Mouse (Mus musculus) urinary bladder, postnatal 10 days (tissue): ENCODE results near the gene Prrt2.
A peak's percentile ranks its signal among the peaks of the same experiment; 100 is the strongest.

Experiments used
- DNase-seq: peaks from one replicate; pipeline ENCODE4 v3.0.0; 2022; ENCODE audit warnings: low spot score

The Prrt2 gene

DNA sequence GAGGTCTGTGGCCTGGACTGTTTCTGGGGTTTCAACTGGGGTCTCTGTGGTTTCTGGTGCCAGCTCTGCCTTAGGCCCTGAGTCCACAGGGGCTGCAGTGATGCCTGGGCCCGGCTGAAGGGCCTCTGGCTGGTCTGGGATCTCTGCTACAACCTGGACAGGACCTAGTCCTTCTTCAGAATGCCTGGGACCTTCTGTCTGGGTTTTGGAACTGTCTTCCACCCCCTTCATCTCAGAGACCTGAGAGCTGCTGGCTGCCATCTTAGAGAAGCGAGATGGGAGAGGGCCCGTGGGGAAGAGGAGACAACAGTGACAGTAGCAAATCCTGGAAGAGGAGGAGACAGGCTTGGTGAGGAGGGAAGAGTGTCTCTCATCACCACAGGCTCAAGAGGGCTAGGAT, 980 bp downstream of the Prrt2 start:
- no peak for DNase-seq

DNA sequence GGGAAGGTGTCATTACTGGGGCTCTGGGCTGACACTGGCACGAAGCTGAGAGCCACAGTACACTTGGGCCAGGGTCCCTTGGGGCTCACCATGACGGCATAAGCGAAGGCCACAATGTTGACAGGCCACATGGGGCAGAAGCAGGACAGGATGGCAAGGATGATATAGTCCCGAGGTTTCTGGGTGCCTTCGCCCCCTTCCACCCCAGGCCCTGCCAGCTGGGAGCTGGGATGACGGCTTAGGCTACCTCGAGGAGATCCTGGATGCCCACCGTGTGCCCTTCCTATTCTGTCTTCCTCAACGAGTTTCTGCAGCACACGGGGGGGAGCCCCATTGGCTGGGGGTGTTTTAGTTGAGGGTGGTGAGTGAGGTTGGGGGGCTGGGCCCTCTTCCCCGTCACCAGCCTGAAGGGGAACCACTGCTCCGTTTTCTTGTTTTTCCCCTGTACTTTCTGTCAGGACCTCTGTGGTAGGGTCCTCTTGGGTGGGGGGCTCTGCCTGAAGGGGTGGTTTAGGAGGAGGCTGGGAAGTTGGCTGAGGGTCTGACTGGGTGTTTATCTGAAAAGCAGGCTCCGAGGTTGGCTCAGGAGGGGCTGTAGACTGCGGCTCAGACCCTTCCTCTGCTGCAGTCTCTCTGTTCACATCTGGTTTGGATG, 1.6 kb downstream of the Prrt2 start:
- no peak for DNase-seq

DNA sequence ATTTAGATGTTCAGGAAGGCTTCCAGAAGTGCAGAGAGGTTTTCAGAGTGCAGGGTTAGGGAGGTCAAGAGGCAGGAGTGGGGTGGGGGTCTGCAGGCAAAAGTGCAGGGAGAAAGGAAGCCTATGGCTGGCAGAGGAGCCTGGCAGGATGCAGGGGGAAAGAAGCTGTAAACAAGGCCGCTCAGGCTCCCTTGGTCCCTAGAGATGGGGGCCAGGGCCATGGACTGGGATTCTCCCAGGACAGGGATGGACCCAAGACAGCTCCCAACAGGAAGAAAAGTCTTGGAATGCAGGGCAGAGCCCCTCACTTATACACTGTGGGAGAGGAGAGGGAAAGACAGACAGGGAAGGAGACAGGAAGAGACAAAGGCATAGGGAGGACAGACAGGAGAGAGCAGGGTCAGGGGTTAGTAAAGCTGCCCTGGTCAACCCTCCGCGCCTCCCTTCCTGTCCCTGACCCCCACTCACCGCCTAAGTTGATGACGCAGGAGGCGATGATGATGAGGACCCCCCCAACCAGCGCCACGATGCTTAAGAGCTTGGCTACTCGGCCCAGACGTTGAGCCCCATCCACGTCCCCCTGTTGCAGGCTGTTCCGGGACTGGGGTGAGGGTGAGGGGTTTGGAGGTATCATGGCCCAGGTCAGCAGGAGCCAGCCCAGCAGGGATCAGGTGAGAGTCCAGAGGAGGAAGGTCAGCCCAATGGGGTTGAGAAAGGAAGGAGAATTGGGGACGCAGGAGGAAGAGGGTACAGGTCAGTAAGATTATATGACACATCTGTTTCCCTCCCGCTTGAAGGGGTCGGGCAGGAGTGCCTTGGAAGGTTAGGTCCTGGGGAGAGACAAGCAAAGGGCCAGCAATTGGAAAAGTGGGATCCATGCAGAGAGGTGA, 2.4 kb downstream of the Prrt2 start:
- DNase-seq: no peak

DNA sequence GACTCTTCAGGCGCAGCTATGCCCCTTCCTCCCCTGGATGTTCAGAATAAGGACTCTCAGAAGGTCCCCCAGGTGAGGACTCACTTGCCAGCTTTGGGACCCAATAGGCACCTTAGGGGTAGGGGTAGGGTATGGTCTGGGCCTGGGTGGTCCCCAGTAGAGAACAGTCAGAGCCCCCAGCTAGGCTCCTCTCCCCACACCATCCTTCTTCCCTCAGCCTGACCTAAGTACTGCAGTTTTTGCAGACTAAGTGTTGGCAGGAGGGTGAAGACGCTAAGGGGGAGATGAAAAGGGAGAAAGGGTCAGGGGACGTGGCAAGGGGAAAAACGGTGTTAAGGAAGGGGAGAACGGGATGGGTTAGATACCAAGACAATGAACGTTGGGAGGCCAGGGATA, 3.1 kb downstream of the Prrt2 start:
- DNase-seq: no peak

DNA sequence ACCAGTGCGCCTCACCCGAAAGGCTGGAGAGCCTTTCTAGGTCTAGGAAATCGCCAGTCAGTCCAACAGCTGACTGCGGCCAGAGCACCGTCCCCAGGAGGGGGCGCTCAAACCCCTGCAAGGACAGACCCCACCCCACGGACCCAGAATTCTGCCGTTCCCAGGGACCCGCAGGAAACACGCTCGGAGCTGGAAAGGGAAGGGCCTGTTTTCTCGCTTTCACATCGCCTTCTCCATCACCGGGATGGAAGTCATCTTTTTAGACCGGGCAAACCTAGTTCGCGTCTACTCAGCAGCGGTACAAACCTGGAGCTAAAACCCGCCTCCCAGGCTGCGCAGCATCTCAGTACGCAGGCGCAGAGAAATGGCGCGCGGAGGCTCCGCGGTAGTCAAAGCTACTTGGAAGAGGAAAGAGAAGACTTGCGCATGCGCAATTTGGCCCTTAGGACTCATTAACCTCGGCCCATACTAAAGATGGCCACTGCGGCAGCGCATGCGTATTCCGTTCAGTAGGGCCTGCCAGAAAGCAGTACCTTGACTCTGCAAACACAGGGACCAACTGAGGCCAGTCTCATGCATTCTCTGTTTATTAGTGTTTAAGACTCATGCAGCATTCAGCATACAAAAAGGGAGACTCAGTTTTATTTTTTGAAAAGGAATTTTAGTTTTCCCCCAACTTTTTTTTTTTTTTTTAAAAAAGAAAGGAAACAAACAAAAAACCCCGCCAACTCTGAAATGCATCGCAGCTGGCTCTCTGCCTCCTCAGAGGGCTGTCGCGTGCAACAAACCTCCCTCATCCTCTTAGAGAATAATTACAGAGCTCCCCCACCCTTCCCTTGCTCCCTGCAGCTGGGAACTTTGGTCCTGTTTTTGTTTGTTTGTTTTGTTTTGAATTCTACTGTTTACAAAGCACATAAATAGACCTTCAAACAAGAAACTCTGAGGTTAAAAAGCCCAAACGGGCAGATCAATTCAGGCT, 3.8 kb downstream of the Prrt2 start, which contains the start of gene Pagr1a:
TSS of gene Pagr1a (minus strand) at position 382 of the 979 bp plus-strand sequence.
- peak; percentile 89 for DNase-seq

DNA sequence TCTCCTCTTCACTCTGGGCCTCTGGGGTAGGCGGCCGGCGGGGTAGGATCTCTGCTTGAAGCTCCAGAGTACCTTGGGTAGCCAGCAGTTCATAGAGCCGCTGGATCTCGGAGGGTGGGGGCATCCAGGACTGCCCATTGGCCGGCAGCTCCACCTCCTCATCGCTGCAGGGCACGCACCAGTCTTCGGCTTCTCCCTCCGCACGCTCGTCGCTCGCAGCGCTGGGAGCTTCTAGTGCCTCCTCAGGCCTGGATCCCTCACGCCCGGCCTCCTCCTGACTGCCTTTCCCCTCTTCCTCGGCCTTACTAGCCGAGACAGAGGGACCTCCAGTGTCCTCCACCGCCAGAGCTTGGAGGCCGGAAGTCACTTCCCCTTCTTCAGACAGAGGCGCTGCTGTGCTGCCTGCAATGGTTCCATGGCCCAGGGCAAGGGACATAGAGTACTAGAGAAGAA, 4.5 kb downstream of the Prrt2 start:
- no peak for DNase-seq

DNA sequence TGATC, 4.7 kb downstream of the Prrt2 start, which contains the start of gene Pagr1b:
TSS of gene Pagr1b (minus strand) at position 4 of the 5 bp plus-strand sequence.
- DNase-seq: no peak

DNA sequence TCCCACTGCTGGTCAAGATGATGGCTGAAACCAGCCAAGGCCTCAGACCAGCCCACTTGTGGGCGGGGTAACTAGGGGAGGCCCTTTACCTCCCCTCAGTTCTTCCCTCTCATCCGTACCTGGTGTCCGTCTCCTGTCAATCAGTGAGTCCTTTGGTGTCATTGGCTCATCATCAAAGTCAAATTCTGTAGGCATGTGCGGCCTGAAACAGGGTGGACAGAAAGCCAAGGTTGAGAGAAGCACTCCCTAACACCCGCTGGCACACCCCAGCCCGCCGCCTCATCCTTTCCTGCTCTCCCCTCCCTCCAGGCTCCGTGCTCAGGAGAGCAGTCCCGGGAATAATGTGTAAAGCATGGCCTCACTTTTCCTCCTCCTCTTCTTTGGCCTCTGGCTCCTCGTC, 4.9 kb downstream of the Prrt2 start:
- no peak for DNase-seq

DNA sequence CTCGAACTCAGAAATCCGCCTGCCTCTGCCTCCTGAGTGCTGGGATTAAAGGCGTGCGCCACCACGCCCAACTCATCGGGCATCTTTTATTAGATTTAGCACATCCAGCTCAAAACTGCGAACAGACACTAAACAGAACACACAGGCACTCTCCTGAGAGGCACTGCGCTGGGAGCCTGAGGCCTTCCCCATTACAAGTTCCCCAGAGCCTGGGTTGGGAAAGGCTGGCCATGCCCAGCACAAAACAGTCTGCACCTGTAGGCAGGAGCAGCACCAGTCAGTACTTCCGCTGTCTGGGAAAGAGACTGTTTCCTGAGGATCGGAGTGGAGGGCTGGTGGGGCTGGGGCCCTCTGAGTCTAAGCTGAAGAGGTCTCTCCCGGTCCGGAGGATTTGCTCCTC, 6.0 kb downstream of the Prrt2 start:
- DNase-seq: no peak

DNA sequence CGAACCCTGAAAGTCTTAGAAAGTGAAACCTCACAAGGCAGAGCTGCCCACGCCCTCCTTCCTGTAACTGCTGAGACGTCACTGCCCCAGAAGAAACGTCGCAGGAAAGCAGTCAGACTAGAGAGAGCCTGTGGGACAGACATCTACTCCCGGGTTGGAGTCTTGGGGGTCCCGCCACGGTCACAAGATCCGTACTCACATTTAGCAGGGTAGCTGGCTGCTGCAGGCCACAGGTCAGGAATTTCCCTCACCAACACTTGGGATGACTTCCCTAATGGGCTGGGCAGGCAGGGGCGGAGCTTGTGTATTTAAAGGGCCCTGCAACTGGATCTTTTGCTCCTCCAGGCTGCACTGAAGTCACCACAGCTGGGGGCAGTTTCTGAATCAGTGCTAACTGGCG, 6.7 kb downstream of the Prrt2 start, which contains the start of gene Mvp:
TSS of gene Mvp (minus strand) at position 302 of the 400 bp plus-strand sequence.
- no peak for DNase-seq

DNA sequence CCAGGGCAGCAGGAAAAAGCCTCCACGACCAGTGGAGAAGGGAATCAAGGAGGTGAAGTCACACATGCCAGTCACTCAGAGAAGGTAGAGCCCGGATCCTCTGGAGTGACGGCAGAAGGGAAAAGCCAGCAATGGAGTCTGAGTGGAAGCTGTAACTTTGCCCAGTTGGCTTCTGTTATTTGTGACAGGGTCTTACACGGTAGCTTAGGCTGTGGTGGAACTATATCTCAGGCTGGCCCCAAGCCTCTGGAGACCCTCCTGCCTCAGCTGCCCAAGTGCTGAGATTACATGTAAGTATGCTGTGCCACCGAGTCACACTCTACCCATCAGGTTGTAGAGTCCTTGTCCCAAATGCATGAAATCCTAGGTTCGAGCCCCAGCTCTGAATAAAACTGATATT, 7.6 kb downstream of the Prrt2 start:
- DNase-seq: no peak

DNA sequence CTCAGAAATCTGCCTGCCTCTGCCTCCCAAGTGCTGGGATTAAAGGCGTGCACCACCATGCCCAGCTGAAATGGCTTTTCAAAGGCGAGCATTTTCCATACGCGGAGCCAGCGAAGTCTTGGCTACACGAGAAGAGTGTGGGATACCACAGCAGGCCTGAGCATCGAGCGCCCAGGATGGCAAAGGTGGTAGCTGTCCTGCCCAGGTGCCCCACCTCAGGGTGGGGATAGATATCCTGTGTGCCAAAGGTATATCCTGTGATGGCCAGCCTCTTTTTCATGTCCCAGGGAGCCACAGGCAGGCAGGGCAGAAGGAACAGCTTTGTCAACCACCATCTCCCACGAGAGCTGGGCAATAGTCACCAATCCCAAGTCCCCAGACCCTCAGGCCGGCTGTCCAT, 8.2 kb downstream of the Prrt2 start:
- no peak for DNase-seq

DNA sequence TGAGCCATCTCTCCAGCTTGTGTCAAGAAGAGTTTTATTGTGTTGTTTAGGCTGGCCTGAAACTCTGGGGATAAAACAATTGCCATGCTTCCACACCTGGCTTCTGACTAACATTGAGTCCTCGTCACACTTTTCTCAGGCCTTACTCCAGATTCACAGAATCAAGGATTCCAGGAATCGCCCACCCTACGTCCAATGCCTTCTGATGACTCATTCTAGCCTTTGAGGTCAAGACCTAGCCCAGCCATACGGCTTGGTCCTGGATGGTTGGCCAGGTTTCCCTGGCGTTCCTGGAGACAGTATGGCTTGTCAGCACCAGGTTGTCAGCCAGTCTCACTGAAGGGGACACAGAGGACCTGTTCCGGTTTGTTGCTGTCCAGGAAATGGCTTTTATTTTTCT, 8.6 kb downstream of the Prrt2 start:
- no peak for DNase-seq

DNA sequence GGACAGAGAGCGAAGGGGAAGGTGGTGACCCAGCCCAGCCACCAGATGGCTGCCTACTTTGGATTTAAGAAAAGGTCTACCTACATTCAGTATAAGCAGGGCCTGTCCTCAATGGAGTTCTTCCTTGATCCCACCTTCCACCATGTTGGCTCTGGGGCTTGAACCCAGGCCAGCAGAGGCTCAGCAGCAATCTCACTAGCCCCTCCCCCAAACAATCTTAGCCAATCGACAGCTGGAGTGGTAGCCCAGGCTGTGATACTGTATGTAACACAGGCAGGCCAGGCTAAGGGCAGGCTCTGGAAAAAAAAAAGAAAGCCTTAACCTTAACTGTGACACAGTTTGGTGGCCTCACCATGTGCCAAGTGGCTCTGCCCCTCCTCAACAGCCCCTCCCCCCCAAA, 9.3 kb downstream of the Prrt2 start:
- no peak for DNase-seq

DNA sequence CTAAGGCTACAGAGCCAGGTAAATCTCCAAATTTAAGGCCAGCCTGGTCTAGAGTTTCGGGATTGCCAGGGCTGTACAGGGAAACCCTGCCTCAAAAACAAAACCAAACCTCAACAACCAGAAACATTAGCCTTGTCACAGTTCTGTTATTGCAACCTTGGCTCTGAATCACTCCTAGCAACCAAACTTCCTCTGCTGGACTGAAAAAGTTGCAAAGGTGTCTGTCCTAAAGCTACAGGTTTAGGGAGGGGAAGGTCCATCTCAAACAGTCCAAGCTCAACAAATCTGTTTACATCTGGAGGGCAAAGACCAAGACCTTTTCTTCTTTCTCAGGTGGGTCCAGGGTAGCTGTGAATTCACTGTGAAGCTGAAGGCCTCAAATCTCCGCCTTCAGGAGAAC, 10.0 kb downstream of the Prrt2 start:
- no peak for DNase-seq

DNA sequence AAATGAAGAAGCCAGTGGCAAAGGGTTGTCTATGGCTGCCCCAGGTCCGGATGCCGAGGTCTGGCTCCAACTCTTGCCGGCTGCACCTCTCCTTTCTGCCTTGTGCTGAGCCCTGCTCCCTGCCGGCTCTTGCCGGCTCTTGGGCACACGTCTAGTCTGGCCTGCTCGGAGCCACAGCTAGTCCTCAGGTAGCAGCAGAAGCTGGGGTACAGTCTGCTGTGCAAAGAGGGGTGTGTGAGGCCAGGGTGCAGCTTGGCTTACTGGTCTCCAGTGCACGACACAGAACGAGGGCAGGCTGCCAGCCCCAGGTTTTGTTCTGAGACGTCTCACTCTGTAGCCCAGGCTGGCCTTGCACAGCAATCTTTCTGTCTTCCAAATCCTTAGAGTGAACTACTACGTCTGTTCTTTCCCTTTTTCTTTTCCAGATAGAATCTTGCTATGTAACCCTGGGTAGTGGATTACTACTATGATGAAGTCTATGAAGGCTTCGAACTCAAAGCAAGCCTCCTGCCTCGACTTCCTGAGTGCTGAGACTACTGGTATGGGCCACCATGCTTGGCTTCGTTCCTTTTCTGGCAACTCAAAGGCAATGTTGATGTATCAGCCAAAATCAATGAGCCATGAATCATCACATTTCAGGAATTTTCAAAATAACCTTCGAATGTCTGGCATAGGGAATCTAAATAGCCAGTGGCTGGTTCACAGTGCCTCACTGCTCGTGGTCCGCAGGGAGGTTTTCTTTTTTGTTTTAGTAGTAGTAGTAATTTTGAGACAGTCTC, 11.5 kb downstream of the Prrt2 start:
- no peak for DNase-seq

DNA sequence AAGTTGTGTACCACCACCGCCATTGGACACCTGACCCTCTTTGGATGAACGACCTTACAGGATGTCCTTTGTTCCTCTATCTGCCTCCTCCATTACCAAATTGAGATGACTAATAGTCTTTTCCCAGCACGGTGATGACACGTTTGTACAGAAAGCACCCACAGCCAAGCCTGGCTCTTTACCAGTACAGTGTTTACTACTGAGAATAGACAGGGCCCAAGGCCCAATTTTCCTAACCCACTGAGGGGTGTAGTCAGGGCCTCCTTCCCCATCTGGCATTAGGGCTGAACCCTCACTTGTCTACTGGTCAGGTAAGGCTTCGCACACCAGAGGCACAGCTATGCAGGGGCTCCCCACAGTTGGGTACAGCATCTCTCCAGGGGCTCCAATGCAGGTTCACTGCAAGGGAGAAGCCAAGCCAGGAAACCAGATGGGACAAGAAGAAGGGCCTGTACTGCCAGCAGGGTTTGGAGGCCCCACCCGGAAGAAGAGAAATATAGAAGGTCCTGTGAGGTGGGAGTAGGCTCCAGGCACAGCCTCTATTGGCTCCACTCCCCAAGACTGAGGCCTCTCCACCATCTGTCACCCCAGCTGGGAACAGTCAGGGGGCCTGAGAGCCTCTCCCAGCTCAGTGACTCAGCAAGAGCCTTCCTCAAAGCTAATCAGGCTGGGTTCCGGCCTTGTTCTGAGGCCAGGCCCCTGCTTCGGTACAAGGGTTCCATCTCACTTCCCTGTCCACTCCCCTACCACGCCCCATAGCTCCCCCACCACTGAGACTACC, 12.6 kb downstream of the Prrt2 start:
- no peak for DNase-seq

DNA sequence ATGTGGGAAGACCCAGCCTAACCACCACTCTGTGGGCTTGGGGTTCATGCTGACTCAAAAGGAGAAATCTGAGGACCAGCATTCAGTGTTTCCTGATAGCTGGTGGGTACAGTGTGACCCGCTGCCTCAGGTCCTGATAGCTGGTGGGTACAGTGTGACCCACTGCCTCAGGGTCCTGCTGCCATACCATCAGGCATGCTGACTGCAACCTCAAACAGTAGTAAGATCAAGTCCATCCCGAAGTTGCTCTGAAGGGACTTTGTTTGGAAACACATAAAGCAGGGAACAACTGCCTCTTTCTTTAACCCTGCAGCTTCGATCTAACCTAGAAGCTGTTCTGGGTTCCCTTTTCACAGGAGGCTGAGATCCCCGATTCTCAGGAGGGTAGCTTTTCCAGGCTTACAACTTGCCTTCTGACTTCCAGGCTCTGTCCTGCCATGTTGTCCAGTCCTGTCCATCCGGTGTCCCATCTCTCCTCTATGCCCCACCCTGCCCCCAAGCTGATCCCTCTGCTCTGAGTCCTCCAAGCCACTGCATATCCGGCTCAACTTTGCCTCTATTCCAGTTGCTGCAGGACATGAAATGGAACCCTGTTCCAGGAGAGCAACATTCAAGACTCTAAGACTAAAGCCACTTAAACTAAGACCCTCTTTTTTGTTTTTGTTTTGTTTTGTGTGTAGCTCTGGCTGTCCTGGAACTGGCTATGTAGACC, 13.5 kb downstream of the Prrt2 start:
- DNase-seq: no peak

DNA sequence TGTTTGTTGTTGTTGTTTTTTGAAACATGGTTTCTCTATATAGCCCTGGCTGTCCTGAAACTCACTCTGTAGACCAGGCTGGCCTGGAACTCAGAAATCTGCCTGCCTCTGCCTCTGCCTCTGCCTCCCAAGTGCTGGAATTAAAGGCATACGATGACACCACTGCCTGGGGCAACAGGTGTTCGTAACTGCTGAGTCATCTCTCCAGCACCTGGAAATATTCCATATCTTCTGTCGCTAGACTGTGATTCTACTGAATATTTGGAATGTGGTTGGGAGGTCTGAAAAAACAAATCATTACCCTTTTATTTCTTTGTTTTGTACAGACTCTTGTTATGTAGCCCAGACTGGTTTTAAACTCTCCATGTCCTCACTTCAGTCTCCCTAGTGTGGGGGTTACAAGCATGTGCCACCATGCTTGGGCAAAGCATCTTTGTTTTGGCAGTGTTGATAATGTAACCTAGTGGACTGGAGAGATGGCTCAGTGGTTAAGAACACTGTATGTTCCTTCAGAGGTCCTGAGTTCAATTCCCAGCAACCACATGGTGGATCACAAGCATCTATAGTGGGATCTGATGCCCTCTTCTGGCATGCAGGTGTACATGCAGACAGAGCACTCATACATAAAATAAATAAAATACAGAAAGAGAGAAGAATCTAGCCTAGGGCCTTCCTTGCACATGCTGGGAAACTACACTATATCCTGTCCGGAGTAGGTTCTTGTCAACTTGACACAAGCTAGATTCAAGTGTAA, 16.7 kb downstream of the Prrt2 start:
- no peak for DNase-seq

DNA sequence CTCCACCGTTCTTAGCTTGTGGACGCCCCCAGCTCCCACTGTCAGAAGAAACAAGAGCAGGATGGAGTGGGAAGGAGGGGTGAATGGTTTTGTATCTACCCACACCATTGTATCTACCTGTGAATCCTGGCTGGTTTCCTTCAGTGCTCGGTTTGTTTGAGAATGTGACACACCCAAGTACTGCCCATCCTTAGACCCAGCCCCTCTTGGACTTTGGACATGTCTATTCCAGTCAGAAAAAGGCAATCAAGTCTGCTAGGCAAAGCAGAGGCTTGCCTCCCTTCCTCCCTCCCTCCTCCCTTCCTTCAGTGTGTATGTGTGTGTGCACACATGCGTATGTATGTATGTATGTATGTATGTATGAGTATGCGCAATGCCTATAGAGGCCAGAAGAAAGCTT, 17.4 kb downstream of the Prrt2 start:
- DNase-seq: no peak
